Mouse (Mus musculus): ENCODE results near the gene Klhl3.

GRCm38 (mm10) chr13:57965658-57966057, 147.7 kb downstream of the Klhl3 start:
- TF ChIP-seq POLR2A (IDR thresholded peaks at IDR 0.05; ENCODE audit: extremely low read depth, insufficient read depth, low read length): no peak
- TF ChIP-seq CTCF (IDR thresholded peaks at IDR 0.05; ENCODE audit: low read depth, low read length): no peak
